Mouse (Mus musculus) stomach, embryonic 15.5 days (tissue): ENCODE results near the gene Gm1330. TPM values are rescaled to one million over a fixed set of nuclear protein-coding genes. Genes with fewer than 3 reads are reported as not detected.
"Not testable (repeated sequence)": the region's sequence is repeated elsewhere in the genome, so short reads cannot be mapped to it uniquely, and the experiment has no call there.

Source experiments
- ATAC-seq: fragments of 200-750 bp; cut with Nextera tagmentation; 2 replicates; pipeline ENCODE4 v1.8.0; 2017; ENCODE audit warnings: low read depth, moderate number of reproducible peaks, moderate TSS enrichment; ENCODE audit not compliant: insufficient read depth, low FRiP score
- H3K27ac ChIP-seq: fragments of 300-500 bp; sonication (generic); 2 replicates; pipeline ENCODE4 v1.5.1; 2015; ENCODE audit warnings: mild to moderate bottlenecking, inconsistent platforms
- H3K27me3 ChIP-seq: fragments of 300-500 bp; sonication (generic); replicated peaks from 2 replicates; pipeline ENCODE4 v1.6.1; 2015; ENCODE audit warnings: inconsistent platforms
- H3K36me3 ChIP-seq: fragments of 300-500 bp; sonication (generic); 2 replicates; pipeline ENCODE4 v1.6.1; 2015; ENCODE audit warnings: inconsistent platforms
- H3K4me1 ChIP-seq: fragments of 300-500 bp; sonication (generic); 2 replicates; pipeline ENCODE4 v1.6.1; 2015; ENCODE audit warnings: inconsistent platforms
- H3K4me2 ChIP-seq: fragments of 300-500 bp; sonication (generic); 2 replicates; pipeline ENCODE4 v1.6.1; 2015; ENCODE audit warnings: mild to moderate bottlenecking, inconsistent platforms
- H3K4me3 ChIP-seq: fragments of 300-500 bp; sonication (generic); replicated peaks from 2 replicates; pipeline ENCODE4 v1.5.1; 2015; ENCODE audit warnings: inconsistent platforms
- H3K9ac ChIP-seq: fragments of 300-500 bp; sonication (generic); 2 replicates; pipeline ENCODE4 v1.6.1; 2015; ENCODE audit warnings: inconsistent platforms
- H3K9me3 ChIP-seq: fragments of 300-500 bp; sonication (generic); 2 replicates; pipeline ENCODE4 v1.6.1; 2016; ENCODE audit warnings: inconsistent platforms
- whole genome bisulfite sequencing: fragments of 180-500 bp; shearing (Covaris S2); methylation state at CpG from one replicate; pipeline ENCODE4 v1.1.7; 2015; 5-methylcytosine and 5-hydroxymethylcytosine counted together
- polyA plus RNA-seq: library from polyadenylated mRNA; unstranded; fragments of >200 nt; fragmentation: Nextera tagmentation; extraction: Ambion mirVana; gene quantifications from 2 replicates; pipeline ENCODE4 v1.2.1, GENCODE M21; 2015

The Gm1330 gene
- not detected in 2 replicates for polyA plus RNA-seq

DNA sequence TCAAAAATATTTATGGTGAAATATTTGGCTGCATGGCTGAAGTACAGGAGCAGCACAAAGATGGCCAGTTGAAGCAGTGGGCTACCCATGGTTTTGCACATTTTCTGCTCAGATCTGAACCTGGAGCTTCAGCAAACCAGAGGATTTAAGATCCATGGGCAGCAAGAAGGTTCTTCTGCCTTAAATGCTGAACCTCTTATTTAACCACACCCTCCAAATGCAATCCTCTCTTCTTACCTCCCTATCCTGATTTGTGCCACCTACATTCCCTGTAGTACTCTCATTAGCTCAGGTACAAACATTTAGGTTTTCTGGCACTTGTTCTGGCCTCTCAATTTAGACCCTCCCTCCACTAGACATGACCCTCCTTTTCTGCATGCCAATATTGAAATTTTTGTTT lies at the start of gene Gm1330:
Gm1330 (minus strand) TSS at position 101 of the 400 bp plus-strand sequence.
- no peak for ATAC-seq
- Histone ChIP-seq H3K4me3 (no peak within 1 kb of the TSS), H3K27ac (no peak within 1 kb of the TSS), H3K9me3 (no peaks in the 10 kb centered on the region), H3K4me1 (no peaks in the 10 kb centered on the region), H3K27me3 (no peaks in the 10 kb centered on the region), H3K9ac (no peak within 1 kb of the TSS), H3K36me3 (no peaks in the 10 kb centered on the region), H3K4me2 (no peak within 1 kb of the TSS)

DNA sequence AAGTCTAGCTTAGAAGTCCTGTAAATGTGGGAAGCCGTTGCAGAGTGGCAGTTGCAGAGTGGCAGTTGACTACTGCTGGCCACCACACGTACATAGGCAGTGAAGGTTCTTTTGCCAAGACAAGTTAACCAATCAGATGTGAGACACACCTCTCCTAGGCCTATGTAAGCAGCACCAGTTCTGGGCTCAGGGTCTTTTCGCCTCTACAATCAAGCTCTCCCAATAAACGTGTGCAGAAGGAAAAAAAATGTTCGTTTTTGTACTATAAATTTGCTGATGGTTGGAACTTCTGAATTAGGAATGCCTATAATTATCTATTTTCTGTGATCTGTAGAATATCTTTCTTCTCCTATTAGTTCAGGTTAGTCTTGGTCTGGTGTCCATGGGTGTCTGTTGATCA lies 14.1 kb upstream of the Gm1330 start, which contains the start of gene Gm10750:
Gm10750 (minus strand) TSS at position 101 of the 400 bp plus-strand sequence.
- H3K9me3 ChIP-seq, H3K27ac ChIP-seq, ATAC-seq, H3K4me1 ChIP-seq, H3K36me3 ChIP-seq, H3K4me2 ChIP-seq, H3K4me3 ChIP-seq, H3K27me3 ChIP-seq, H3K9ac ChIP-seq: not testable (repeated sequence)
- WGBS: 73% methylated on average over 5 of the region's 5 CpGs

DNA sequence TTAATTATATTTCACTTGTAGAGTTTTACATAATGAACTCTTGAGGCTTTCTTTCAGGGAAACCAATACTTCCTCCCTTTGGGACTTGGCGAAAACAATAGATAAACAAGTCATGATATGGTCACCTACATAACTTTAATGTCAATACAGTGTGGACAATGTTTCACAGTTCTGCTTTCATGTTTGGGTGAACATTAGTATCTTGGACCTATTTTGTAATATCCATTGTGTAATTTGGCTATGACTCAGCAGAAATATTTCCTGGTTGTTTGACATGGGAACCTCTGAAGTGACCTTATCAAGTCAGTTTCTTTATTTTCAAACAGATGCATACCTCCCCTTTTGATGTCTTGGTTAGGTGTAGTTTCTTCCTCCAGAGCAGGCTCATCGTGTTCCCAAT lies 1.8 kb upstream of the Gm1330 start:
- no peaks in the 10 kb centered on the region for H3K4me1 ChIP-seq
- ATAC-seq: no peak
- no peak overlapping the region for H3K4me2 ChIP-seq
- H3K27ac ChIP-seq: no peak overlapping the region
- H3K36me3 ChIP-seq: no peaks in the 10 kb centered on the region
- no peak overlapping the region for H3K4me3 ChIP-seq
- H3K9ac ChIP-seq: no peak overlapping the region
- WGBS: 74% methylated on average over 2 of the region's 2 CpGs
- no peaks in the 10 kb centered on the region for H3K9me3 ChIP-seq
- H3K27me3 ChIP-seq: no peaks in the 10 kb centered on the region

DNA sequence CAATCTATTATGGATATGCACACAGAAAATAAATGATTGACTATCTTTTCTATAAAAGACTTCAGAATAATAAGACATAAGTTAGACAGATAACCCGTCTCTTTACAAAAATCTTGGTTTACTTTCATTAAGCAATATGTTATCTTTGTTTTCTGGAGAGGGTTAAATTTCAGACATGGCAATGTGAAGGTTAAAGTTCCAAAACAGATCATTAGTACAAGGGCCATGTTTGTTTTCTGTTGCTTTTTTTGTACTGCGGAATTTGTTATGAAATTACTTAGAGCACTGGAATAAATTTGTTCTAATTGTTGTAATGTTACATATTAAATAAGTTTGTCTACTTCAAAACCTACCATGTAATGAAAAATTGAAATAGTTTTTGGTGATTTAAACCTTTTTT lies 7.9 kb downstream of the Gm1330 start:
- no peak overlapping the region for H3K4me3 ChIP-seq
- H3K9ac ChIP-seq: no peak overlapping the region
- ATAC-seq: no peak

More for the DNA sequence above, 7.9 kb downstream of the Gm1330 start:
- H3K27ac ChIP-seq: no peak overlapping the region
- H3K27me3 ChIP-seq: no peaks in the 10 kb centered on the region
- no peaks in the 10 kb centered on the region for H3K4me1 ChIP-seq
- no peak overlapping the region for H3K4me2 ChIP-seq
- H3K36me3 ChIP-seq: no peaks in the 10 kb centered on the region
- no peaks in the 10 kb centered on the region for H3K9me3 ChIP-seq
- 81% methylated on average over 2 of the region's 2 CpGs for WGBS

Other genes starting within 250 kb of the Gm1330 start
- gene Cst11, start 231.8 kb downstream of the Gm1330 start, polyA plus RNA-seq: not detected in 2 replicates
- not detected in 2 replicates for gene 8030411F24Rik, start 221.2 kb downstream of the Gm1330 start, polyA plus RNA-seq
- gene Cst12, start 213.9 kb downstream of the Gm1330 start, polyA plus RNA-seq: not detected in 2 replicates
- gene Cst8, start 204.5 kb downstream of the Gm1330 start, polyA plus RNA-seq: 0.85 and 1.5 TPM in 2 replicates
- not detected in 2 replicates for gene Cst13, start 183.2 kb downstream of the Gm1330 start, polyA plus RNA-seq
- gene Cst9, start 168.1 kb downstream of the Gm1330 start, polyA plus RNA-seq: not detected in 2 replicates
- gene 9230104L09Rik, start 138.2 kb downstream of the Gm1330 start, polyA plus RNA-seq: not detected in 2 replicates
- gene Cst3, start 127.6 kb downstream of the Gm1330 start, polyA plus RNA-seq: 456 and 486 TPM in 2 replicates
- gene Gm10750, start 14.0 kb upstream of the Gm1330 start, polyA plus RNA-seq: not detected in 2 replicates